26 mouse cellular contexts compared by ENCODE assay signal in the genomic region with DNA sequence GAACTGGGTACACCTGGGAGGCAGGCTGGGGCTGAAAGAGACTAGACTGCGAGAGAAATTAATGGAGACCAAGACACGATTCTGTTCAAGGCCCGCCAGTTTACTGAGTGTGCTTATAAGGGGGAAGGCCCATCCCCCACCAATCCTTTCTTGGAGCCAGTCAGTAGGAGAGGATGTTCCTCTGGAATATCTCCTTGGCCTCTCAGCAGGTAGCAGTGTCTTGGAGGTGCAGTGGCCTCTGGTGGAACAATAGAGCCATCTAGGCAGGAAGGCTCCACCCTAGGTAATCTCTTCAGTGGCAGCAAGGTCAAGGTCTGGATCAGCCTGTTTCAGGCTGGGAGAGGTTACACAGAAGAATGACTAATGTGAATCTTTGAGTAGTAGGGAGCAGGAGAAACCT. TPM values are rescaled to one million over a fixed set of nuclear protein-coding genes. Genes with fewer than 3 reads are reported as not detected.
DNase-seq lines count a peak whose midpoint lies in the region; ATAC-seq and TF ChIP-seq lines count a peak whose summit lies in the region.
"Had no signal": no experiment of that assay in that cellular context is flagged by ENCODE, and none has a peak within 500 bp of the region (broad histone marks: within the 10 kb centered on the region; RNA-seq: fewer than 3 reads in every experiment).

No protein-coding gene starts in this region.

- no peaks in the 10 kb centered on the region for H3K27me3 ChIP-seq in ES-Bruce4 (ENCODE audit: control insufficient read depth, insufficient read depth, low read length, poor library complexity, severe bottlenecking)
- no peaks in the 10 kb centered on the region for H3K27me3 ChIP-seq in stomach, postnatal 0 days (ENCODE audit: control insufficient read depth, insufficient read depth, low read length)
- H3K27me3 ChIP-seq in forebrain, embryonic 16.5 days (replicated peaks; ENCODE audit: control insufficient read depth, insufficient read depth, low read length), result no peaks in the 10 kb centered on the region
- H3K27me3 ChIP-seq: embryonic facial prominence, embryonic 12.5 days; forebrain, embryonic 13.5 days; forebrain, embryonic 15.5 days had no signal

- no peak overlapping the region for H3K4me2 ChIP-seq in stomach, postnatal 0 days (replicated peaks; ENCODE audit: low read depth)
- H3K4me2 ChIP-seq in forebrain, embryonic 16.5 days (ENCODE audit: low read length), result no peak overlapping the region
- H3K4me2 ChIP-seq: embryonic facial prominence, embryonic 12.5 days; forebrain, embryonic 13.5 days; forebrain, embryonic 15.5 days had no signal

- in situ Hi-C loops in ES-E14 (cut with MboI; ENCODE audit: low sequenced_read_pairs in 2 of 2, unreplicated experiment in 2 of 2), result no loop called here

- DNase-seq in ES-E14 (ENCODE audit: low read depth, low spot score), result peak; percentile 74
- DNase-seq in WW6 (ENCODE audit: low read depth, low spot score), result peak; percentile 88
- DNase-seq in stomach, postnatal 0 days (ENCODE audit: low spot score), result no peak
- DNase-seq in gastrocnemius, postnatal 25 days, result no peak
- no peak for DNase-seq in kidney, postnatal 10 days
- DNase-seq: adrenal gland, adult 2 months; adrenal gland, postnatal 10 days; adrenal gland, postnatal 25 days; cerebellum, adult 11-12 months; cerebellum, adult 2 months; cerebellum, adult 9-10 months; cerebellum, postnatal 10 days; cerebellum, postnatal 25 days had no signal

- ATAC-seq in stomach, postnatal 0 days (ENCODE audit: low FRiP score, low TSS enrichment), result no peak
- ATAC-seq in forebrain, embryonic 16.5 days, result no peak
- ATAC-seq: forebrain, embryonic 13.5 days; forebrain, embryonic 15.5 days; Patski had no signal

- TF ChIP-seq EP300 in ES-Bruce4 (IDR thresholded peaks at IDR 0.05; ENCODE audit: insufficient read depth, low read depth, low read length), result peak; percentile 97
- TF ChIP-seq EP300 in stomach, postnatal 0 days (optimal IDR thresholded peaks at IDR 0.05), result no peak

- no peak for TF ChIP-seq POLR2A in ES-Bruce4 (IDR thresholded peaks at IDR 0.05; ENCODE audit: insufficient read depth, low read length)

- H3K4me3 ChIP-seq in ES-Bruce4 (ENCODE audit: low read depth, low read length), result no peak overlapping the region
- H3K4me3 ChIP-seq in ES-E14 (ENCODE audit: insufficient read depth in 1 of 2, low read depth in 1 of 2, low read length in 2 of 2, poor library complexity in 1 of 2, severe bottlenecking in 1 of 2), result no peak overlapping the region
- H3K4me3 ChIP-seq in stomach, postnatal 0 days (ENCODE audit: low read depth, low read length), result no peak overlapping the region
- no peak overlapping the region for H3K4me3 ChIP-seq in forebrain, embryonic 16.5 days (replicated peaks; ENCODE audit: low read length)
- H3K4me3 ChIP-seq: embryonic facial prominence, embryonic 10.5 days; embryonic facial prominence, embryonic 12.5 days; forebrain, embryonic 13.5 days; forebrain, embryonic 15.5 days had no signal

- 81% methylated on average over 3 of the region's 3 CpGs for WGBS in stomach, postnatal 0 days
- 82% methylated on average over 3 of the region's 3 CpGs for WGBS in forebrain, embryonic 16.5 days

- H3K4me1 ChIP-seq in ES-Bruce4 (ENCODE audit: control insufficient read depth, insufficient read depth, low read length) (peaks cover 4% of the 10 kb centered on the region), ES-E14 (ENCODE audit: control insufficient read depth in 2 of 2, insufficient read depth in 2 of 2, low read length in 2 of 2, poor library complexity in 1 of 2) (peaks cover 7 to 11% of the 10 kb centered on the region in 2 experiments; a peak in 3 of 4 replicates)
- H3K4me1 ChIP-seq in stomach, postnatal 0 days (replicated peaks; ENCODE audit: control insufficient read depth, insufficient read depth), result no peaks in the 10 kb centered on the region
- H3K4me1 ChIP-seq in forebrain, embryonic 16.5 days (replicated peaks; ENCODE audit: control insufficient read depth, insufficient read depth, low read length), result no peaks in the 10 kb centered on the region
- H3K4me1 ChIP-seq: embryonic facial prominence, embryonic 10.5 days; embryonic facial prominence, embryonic 12.5 days; forebrain, embryonic 13.5 days; forebrain, embryonic 15.5 days had no signal

- H3K27ac ChIP-seq in ES-Bruce4 (ENCODE audit: insufficient read depth, low read length), result peak overlapping the region; percentile 63
- H3K27ac ChIP-seq in ES-E14 (ENCODE audit: insufficient read depth, low read depth, low read length, poor library complexity, severe bottlenecking), result peak overlapping the region; percentile 90
- no peak overlapping the region for H3K27ac ChIP-seq in stomach, postnatal 0 days (replicated peaks)
- H3K27ac ChIP-seq in forebrain, embryonic 16.5 days (ENCODE audit: low read length), result no peak overlapping the region
- H3K27ac ChIP-seq: embryonic facial prominence, embryonic 10.5 days; embryonic facial prominence, embryonic 12.5 days; forebrain, embryonic 13.5 days; forebrain, embryonic 15.5 days had no signal

- no peaks in the 10 kb centered on the region for H3K36me3 ChIP-seq in ES-Bruce4 (ENCODE audit: control insufficient read depth, insufficient read depth, low read length, poor library complexity, severe bottlenecking)
- no peaks in the 10 kb centered on the region for H3K36me3 ChIP-seq in ES-E14 (ENCODE audit: control insufficient read depth, insufficient read depth, low read length, poor library complexity, severe bottlenecking)
- H3K36me3 ChIP-seq in stomach, postnatal 0 days (ENCODE audit: control insufficient read depth, insufficient read depth, low read length), result no peaks in the 10 kb centered on the region
- H3K36me3 ChIP-seq in forebrain, embryonic 16.5 days (ENCODE audit: control insufficient read depth, insufficient read depth), result no peaks in the 10 kb centered on the region
- H3K36me3 ChIP-seq: embryonic facial prominence, embryonic 10.5 days; embryonic facial prominence, embryonic 12.5 days; forebrain, embryonic 15.5 days; G1E had no signal

- no peak for TF ChIP-seq CTCF in ES-Bruce4 (IDR thresholded peaks at IDR 0.05; ENCODE audit: low read depth, low read length)
- peak; percentile 18; the same call in 1 of the 2 replicates for TF ChIP-seq CTCF in stomach, postnatal 0 days (IDR thresholded peaks at IDR 0.05; ENCODE audit: low read depth)

- H3K9ac ChIP-seq in ES-Bruce4 (ENCODE audit: low read depth, poor library complexity, severe bottlenecking), result no peak overlapping the region
- no peak overlapping the region for H3K9ac ChIP-seq in ES-E14 (ENCODE audit: insufficient read depth, low read depth, low read length, poor library complexity, severe bottlenecking)
- no peak overlapping the region for H3K9ac ChIP-seq in stomach, postnatal 0 days (ENCODE audit: low read length)
- H3K9ac ChIP-seq in forebrain, embryonic 16.5 days (replicated peaks; ENCODE audit: low read depth, low read length), result no peak overlapping the region
- H3K9ac ChIP-seq: embryonic facial prominence, embryonic 12.5 days; forebrain, embryonic 13.5 days; forebrain, embryonic 15.5 days had no signal

- H3K9me3 ChIP-seq in ES-Bruce4 (replicated peaks; ENCODE audit: control insufficient read depth, insufficient read depth, low read length, poor library complexity, severe bottlenecking) (no peaks in the 10 kb centered on the region), ES-E14 (ENCODE audit: control insufficient read depth, insufficient read depth, low read depth, low read length) (no peaks in the 10 kb centered on the region)
- no peaks in the 10 kb centered on the region for H3K9me3 ChIP-seq in stomach, postnatal 0 days (ENCODE audit: control insufficient read depth, low read length)
- no peaks in the 10 kb centered on the region for H3K9me3 ChIP-seq in forebrain, embryonic 16.5 days (ENCODE audit: control insufficient read depth, low read length)
- H3K9me3 ChIP-seq: embryonic facial prominence, embryonic 10.5 days; embryonic facial prominence, embryonic 12.5 days; forebrain, embryonic 13.5 days; forebrain, embryonic 15.5 days; G1E had no signal

TF ChIP-seq in ES-E14, 5 proteins besides CTCF, POLR2A, EP300 and RAD21:
- TF ChIP-seq ZNF384 (IDR thresholded peaks at IDR 0.05; ENCODE audit: low read depth, low read length) (no peak), HCFC1 (IDR thresholded peaks at IDR 0.05; ENCODE audit: borderline replicate concordance, insufficient read depth, low read length) (0 out of 2 replicates have a peak, but pooled peaks have one; percentile 25), CHD2 (IDR thresholded peaks at IDR 0.05; ENCODE audit: low read depth, low read length) (0 out of 2 replicates have a peak, but pooled peaks have one; percentile 54), ZC3H11A (IDR thresholded peaks at IDR 0.05; ENCODE audit: borderline replicate concordance, low read depth, low read length) (no peak), MAFK (IDR thresholded peaks at IDR 0.05; ENCODE audit: insufficient read depth, low read depth, low read length) (no peak)

RNA-seq across cellular contexts. Expression of gene Tmprss11d, which starts 34.0 kb away (rescaled TPM):
- polyA plus RNA-seq in ES-Bruce4 (2011; ENCODE audit: insufficient read depth, insufficient read length, low read depth, missing spikeins), result not detected in 2 replicates
- total RNA-seq in ES-E14 (2012; rRNA removed), result 2.1 and 2.5 TPM in 2 replicates
- 4.4 and 5.9 TPM in 2 replicates for polyA plus RNA-seq in stomach, postnatal 0 days (2015; fragmentation: Nextera tagmentation; extraction: Ambion mirVana)
- total RNA-seq in gastrocnemius, postnatal 25 days (2021), result not detected
- polyA plus RNA-seq in forebrain, embryonic 16.5 days (2015; fragmentation: Nextera tagmentation; extraction: Ambion mirVana), result not detected in 2 replicates
- total RNA-seq: adrenal gland, adult 2 months; adrenal gland, postnatal 10 days; adrenal gland, postnatal 25 days; adrenal gland, postnatal 4 days had no signal
- polyA plus RNA-seq: adrenal gland, adult 2 months; brain, embryonic 14.5 days; C2C12; cortical plate, adult 2 months; forebrain, embryonic 11.5 days; forebrain, embryonic 13.5 days; forebrain, embryonic 15.5 days; G1E; Patski had no signal

Comparison
In these comparisons a context has a peak if more than half of its experiments do, and no peak if none do; other contexts are left out.
1. H3K27ac ChIP-seq: peak in ES-Bruce4 (single experiment) and ES-E14 (single experiment); none in stomach, postnatal 0 days (single experiment) and forebrain, embryonic 16.5 days (single experiment).
2. DNase-seq: peak in ES-E14 (single experiment) and WW6 (single experiment); none in stomach, postnatal 0 days (single experiment), gastrocnemius, postnatal 25 days (single experiment) and kidney, postnatal 10 days (single experiment).